Mouse (Mus musculus) hindbrain, embryonic 11.5 days (tissue): ENCODE results near the gene Prdm10. TPM values are rescaled to one million over a fixed set of nuclear protein-coding genes. Genes with fewer than 3 reads are reported as not detected.

Experiments
- ATAC-seq: fragments of 200-750 bp; cut with Nextera tagmentation; 2 replicates; pipeline ENCODE4 v1.8.0; 2017; ENCODE audit warnings: mild to moderate bottlenecking, moderate TSS enrichment, moderate library complexity; ENCODE audit not compliant: low FRiP score
- DNase-seq: peaks from one replicate; pipeline ENCODE4 v3.0.0-alpha.2; 2015; ENCODE audit warnings: low spot score
- H3K27ac ChIP-seq: fragments of 300-500 bp; sonication (generic); 2 replicates; pipeline ENCODE4 v1.5.1; 2014; ENCODE audit warnings: mild to moderate bottlenecking, low read depth, low read length
- H3K27me3 ChIP-seq: fragments of 300-500 bp; sonication (generic); 2 replicates; pipeline ENCODE4 v1.6.1; 2014; ENCODE audit warnings: mild to moderate bottlenecking, low read length, moderate library complexity, mixed read lengths; ENCODE audit not compliant: control insufficient read depth, insufficient read depth
- H3K36me3 ChIP-seq: fragments of 300-500 bp; sonication (generic); 2 replicates; pipeline ENCODE4 v1.6.1; 2014; ENCODE audit warnings: mild to moderate bottlenecking, low read length, moderate library complexity, mixed read lengths; ENCODE audit not compliant: control insufficient read depth, insufficient read depth
- H3K4me1 ChIP-seq: fragments of 300-500 bp; sonication (generic); replicated peaks from 2 replicates; pipeline ENCODE4 v1.6.1; 2014; ENCODE audit warnings: low read length, mixed read lengths; ENCODE audit not compliant: control insufficient read depth, insufficient read depth
- H3K4me2 ChIP-seq: fragments of 300-500 bp; sonication (generic); replicated peaks from 2 replicates; pipeline ENCODE4 v1.6.1; 2014; ENCODE audit warnings: mild to moderate bottlenecking, low read depth, low read length
- H3K4me3 ChIP-seq: fragments of 300-500 bp; sonication (generic); 2 replicates; pipeline ENCODE4 v1.5.1; 2014; ENCODE audit warnings: low read depth, low read length
- H3K9ac ChIP-seq: fragments of 300-500 bp; sonication (generic); 2 replicates; pipeline ENCODE4 v1.6.1; 2014; ENCODE audit warnings: low read depth, low read length
- H3K9me3 ChIP-seq: fragments of 300-500 bp; sonication (generic); 2 replicates; pipeline ENCODE4 v1.6.1; 2016; ENCODE audit warnings: low read length; ENCODE audit not compliant: control insufficient read depth
- WGBS: fragments of 180-500 bp; shearing (Covaris S2); extraction: QIAGEN DNeasy Blood & Tissue Kit; methylation state at CpG from one replicate; pipeline ENCODE4 v1.1.7; 2014; 5-methylcytosine and 5-hydroxymethylcytosine counted together
- polyA plus RNA-seq: library from polyadenylated mRNA; unstranded; fragments of >200 nt; fragmentation: Nextera tagmentation; extraction: Ambion mirVana; gene quantifications from 2 replicates; pipeline ENCODE4 v1.2.1, GENCODE M21; 2014

The Prdm10 gene
- polyA plus RNA-seq, 1 experiment from 2014 or later, result 7.5 TPM

DNA sequence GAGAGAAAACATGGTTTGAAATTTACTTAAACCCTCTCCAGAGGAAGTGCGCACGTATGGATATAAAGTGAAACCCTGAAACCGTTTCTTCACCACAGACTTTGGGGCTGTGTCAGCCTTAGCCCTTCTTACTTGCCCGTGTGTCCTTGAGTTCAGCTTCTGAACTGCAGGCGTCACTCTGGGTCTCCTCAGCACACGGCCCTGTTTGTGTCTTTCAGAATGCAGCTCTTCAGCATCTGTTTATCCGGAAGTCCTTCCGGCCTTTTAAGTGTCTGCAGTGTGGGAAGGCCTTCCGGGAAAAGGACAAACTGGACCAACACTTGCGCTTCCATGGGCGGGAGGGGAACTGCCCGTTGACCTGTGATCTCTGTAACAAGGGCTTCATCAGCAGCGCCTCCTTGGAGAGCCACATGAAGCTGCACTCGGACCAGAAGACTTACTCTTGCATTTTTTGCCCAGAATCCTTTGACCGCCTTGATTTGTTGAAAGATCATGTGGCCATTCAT is 66.3 kb downstream of the Prdm10 start:
- Histone ChIP-seq H3K4me3 (no peak overlapping the region), H3K9ac (no peak overlapping the region), H3K27me3 (no peaks in the 10 kb centered on the region), H3K27ac (no peak overlapping the region), H3K4me2 (no peak overlapping the region), H3K9me3 (no peaks in the 10 kb centered on the region), H3K4me1 (peaks cover 3% of the 10 kb centered on the region), H3K36me3 (no peaks in the 10 kb centered on the region)
- ATAC-seq, result no peak
- DNase-seq, result no peak
- 81% methylated on average over 15 of the region's 15 CpGs for WGBS

DNA sequence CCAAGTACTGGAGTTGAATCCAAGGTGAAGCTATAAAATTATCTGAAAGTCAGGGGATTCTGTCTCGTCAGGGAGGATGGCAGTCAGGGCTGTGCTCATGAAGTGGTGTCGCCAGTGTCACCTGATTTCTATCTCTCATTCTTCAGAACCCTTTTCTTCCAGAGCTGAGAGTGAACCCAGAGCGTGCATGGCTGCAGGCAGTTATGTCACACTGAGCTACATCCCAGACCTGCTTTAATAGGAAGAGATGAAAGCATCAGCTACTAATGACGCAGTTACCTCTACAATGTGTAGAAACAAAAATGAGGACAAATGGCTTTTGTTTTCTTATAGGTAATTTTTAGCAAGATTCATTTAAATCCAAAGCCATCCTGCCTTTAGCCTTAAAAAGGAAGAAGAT is 68.1 kb downstream of the Prdm10 start:
- H3K36me3 ChIP-seq, result no peaks in the 10 kb centered on the region
- H3K27me3 ChIP-seq, result no peaks in the 10 kb centered on the region
- 79% methylated on average over 4 of the region's 4 CpGs for WGBS
- no peak overlapping the region for H3K9ac ChIP-seq
- no peak overlapping the region for H3K4me3 ChIP-seq
- no peak overlapping the region for H3K27ac ChIP-seq
- H3K4me1 ChIP-seq, result peaks cover 3% of the 10 kb centered on the region
- no peak overlapping the region for H3K4me2 ChIP-seq
- H3K9me3 ChIP-seq, result no peaks in the 10 kb centered on the region
- ATAC-seq (no peak), DNase-seq (no peak)

DNA sequence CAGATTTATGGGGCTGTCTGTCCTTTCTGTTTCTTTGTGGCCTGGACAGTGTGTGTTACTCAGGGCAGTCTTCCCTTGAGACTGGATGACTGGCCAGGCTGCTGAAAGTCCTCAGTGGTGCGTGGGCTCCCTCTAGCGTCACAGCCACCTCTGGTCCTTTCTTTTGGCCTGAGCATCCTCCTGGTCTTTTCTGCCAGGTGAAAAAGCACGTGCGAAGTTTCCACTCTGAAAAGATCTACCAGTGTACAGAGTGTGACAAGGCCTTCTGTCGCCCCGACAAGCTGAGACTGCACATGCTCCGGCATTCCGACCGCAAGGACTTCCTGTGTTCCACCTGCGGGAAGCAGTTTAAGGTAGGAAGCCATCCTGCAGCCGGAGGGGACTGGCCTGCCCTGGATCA is 68.6 kb downstream of the Prdm10 start:
- Histone ChIP-seq H3K4me1 (peaks cover 3% of the 10 kb centered on the region), H3K9ac (no peak overlapping the region), H3K36me3 (no peaks in the 10 kb centered on the region), H3K4me3 (no peak overlapping the region), H3K9me3 (no peaks in the 10 kb centered on the region), H3K27ac (no peak overlapping the region), H3K4me2 (no peak overlapping the region), H3K27me3 (no peaks in the 10 kb centered on the region)
- peak; percentile 81 for DNase-seq
- ATAC-seq, result peak; percentile 76
- 69% methylated on average over 11 of the region's 11 CpGs for WGBS

DNA sequence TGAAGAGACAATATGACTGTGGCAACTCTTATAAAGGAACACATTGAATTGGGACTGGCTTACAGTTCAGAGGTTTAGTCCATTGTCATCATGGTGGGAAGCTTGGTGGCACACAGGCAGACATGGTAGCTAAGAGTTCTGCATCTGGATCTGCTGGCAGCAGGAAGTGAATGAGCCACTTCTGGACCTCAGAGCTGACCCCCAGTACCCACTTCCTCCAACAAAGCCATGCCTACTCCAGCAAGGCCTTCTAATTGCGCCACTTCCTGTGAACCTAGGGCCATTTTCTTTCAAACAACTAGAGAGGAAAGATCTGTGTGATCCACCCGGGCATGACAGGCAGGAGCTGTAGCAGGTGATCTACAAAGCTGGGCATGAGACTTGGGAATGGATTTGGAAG is 72.4 kb downstream of the Prdm10 start:
- ATAC-seq (no peak), DNase-seq (no peak)
- Histone ChIP-seq H3K9ac (no peak overlapping the region), H3K4me3 (no peak overlapping the region), H3K36me3 (0 out of 2 replicates have a peak, but pooled peaks cover 3% of the 10 kb centered on the region), H3K27ac (no peak overlapping the region), H3K4me1 (no peaks in the 10 kb centered on the region), H3K9me3 (no peaks in the 10 kb centered on the region), H3K27me3 (no peaks in the 10 kb centered on the region), H3K4me2 (no peak overlapping the region)
- WGBS, result 81% methylated on average over 2 of the region's 2 CpGs

DNA sequence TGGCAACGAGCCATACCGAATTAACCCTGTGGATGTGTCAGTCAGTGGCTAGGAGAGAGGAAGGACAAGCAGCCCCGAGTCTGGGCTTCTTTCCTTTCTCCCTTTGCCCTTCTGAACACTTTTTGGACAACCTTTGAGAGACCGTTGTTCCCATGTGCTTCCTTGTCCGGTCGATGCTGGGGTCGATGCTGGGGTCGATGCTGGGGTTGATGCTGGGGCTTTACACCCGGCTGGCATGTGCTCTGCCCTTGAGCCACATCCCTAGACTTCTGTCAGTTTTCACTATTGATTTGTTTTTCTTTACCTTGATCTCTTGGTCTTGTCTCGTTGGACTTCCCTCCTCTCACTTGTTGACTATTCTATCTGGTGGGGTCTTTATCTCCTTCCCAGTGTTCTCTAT is 73.2 kb downstream of the Prdm10 start:
- H3K9ac ChIP-seq, result no peak overlapping the region
- no peaks in the 10 kb centered on the region for H3K27me3 ChIP-seq
- no peak overlapping the region for H3K4me2 ChIP-seq
- H3K27ac ChIP-seq, result no peak overlapping the region
- no peak overlapping the region for H3K4me3 ChIP-seq
- no peaks in the 10 kb centered on the region for H3K9me3 ChIP-seq
- H3K36me3 ChIP-seq, result 0 out of 2 replicates have a peak, but pooled peaks cover 3% of the 10 kb centered on the region
- WGBS, result 86% methylated on average over 10 of the region's 10 CpGs
- ATAC-seq (no peak), DNase-seq (no peak)
- H3K4me1 ChIP-seq, result no peaks in the 10 kb centered on the region

DNA sequence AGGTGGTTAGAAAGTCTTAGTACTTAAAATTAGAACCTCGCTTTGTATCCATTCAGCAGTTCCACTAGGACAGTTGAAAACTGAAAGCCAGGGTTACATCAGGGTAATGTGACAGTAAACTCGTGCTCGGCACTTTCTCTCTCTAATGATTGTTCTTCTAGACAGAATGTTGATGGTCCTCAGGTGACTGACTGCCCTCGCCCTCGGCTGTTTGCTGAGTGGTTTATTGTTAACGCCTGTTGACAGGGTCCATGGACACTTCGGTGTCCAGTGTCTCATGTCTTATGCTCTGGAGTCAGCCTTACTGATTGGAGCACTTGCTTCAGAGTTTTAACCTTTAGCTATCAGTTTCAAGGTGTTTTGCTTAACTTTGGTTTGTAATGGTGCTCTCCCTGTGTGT is 73.7 kb downstream of the Prdm10 start:
- H3K4me3 ChIP-seq, result no peak overlapping the region
- no peak for DNase-seq
- ATAC-seq, result no peak
- H3K9me3 ChIP-seq, result no peaks in the 10 kb centered on the region
- no peak overlapping the region for H3K9ac ChIP-seq
- H3K4me1 ChIP-seq, result no peaks in the 10 kb centered on the region
- no peaks in the 10 kb centered on the region for H3K27me3 ChIP-seq
- H3K27ac ChIP-seq, result no peak overlapping the region
- no peak overlapping the region for H3K4me2 ChIP-seq
- WGBS, result 90% methylated on average over 7 of the region's 7 CpGs
- 0 out of 2 replicates have a peak, but pooled peaks cover 3% of the 10 kb centered on the region for H3K36me3 ChIP-seq

DNA sequence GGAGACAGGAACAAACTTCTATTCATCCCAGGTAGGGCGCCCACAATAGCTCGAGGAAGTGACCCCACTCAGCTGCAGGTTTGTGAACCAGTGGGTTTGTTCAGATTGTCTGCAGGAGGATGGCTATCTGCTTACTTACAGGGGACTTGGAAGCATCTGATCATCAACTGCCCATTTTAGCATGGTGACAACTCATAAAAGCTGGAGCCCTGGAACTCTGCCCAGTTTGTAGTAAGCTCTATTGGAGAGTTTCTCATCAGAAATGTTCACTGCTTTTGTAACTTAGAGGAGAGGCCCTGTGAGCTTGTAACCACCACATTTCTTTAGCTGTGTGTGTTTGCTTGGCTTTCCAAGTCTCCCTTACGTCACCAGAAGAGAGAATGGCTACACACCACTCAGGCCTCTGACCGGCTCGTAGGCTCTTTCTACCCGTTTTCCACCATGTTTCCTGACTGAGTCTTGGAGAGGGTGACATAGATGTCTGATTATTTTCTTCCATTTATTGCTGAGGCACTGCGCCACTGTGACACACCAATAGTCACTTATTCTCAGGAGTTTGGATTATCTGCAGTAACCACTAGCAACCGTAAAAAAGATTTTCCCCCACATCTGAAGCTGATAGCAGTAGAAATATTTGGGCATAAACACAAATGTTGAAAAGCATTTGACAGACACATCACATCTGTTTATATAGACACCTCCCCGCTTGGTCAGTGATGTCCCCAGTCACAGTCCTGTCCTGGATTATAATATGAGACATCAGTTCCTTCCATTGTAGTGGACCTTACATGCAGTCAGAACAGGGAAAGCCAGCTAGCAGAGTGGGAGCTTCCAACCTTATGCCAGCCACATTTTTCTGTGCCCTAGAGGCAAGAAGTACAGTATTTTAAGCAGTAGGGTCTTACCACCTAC is 83.6 kb downstream of the Prdm10 start:
- 93% methylated on average over 9 of the region's 9 CpGs for WGBS

DNA sequence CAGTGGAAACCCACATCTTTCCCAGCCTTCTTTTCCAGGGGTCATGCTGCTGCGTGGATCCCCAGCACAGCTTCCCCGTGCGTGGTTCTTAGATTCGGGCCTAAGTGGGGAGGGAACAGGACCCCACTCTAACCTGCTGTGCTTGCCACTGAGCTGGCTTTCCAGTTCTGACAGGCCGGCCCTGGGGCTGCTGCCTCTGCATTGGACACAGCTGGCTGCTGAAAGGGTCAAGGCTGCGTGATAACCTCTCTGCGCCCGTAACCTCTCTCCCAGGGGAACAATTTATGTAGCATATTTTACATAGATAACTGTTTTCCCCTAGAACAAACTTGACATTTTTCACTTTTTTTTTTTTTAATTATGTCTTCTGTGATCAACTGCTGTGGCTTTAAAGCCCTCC is 84.7 kb downstream of the Prdm10 start:
- H3K27me3 ChIP-seq, result no peaks in the 10 kb centered on the region
- H3K4me2 ChIP-seq, result no peak overlapping the region
- no peak for ATAC-seq
- no peak overlapping the region for H3K4me3 ChIP-seq
- H3K9me3 ChIP-seq, result no peaks in the 10 kb centered on the region
- no peaks in the 10 kb centered on the region for H3K4me1 ChIP-seq
- 81% methylated on average over 8 of the region's 8 CpGs for WGBS
- H3K9ac ChIP-seq, result no peak overlapping the region
- DNase-seq, result no peak
- no peaks in the 10 kb centered on the region for H3K36me3 ChIP-seq
- H3K27ac ChIP-seq, result no peak overlapping the region

More for the DNA sequence above, 83.6 kb downstream of the Prdm10 start:
- Histone ChIP-seq H3K27ac (no peak overlapping the region), H3K9me3 (no peaks in the 10 kb centered on the region), H3K4me3 (no peak overlapping the region), H3K4me2 (no peak overlapping the region), H3K9ac (no peak overlapping the region), H3K4me1 (no peaks in the 10 kb centered on the region), H3K27me3 (no peaks in the 10 kb centered on the region), H3K36me3 (no peaks in the 10 kb centered on the region)
- ATAC-seq (no peak), DNase-seq (no peak)

DNA sequence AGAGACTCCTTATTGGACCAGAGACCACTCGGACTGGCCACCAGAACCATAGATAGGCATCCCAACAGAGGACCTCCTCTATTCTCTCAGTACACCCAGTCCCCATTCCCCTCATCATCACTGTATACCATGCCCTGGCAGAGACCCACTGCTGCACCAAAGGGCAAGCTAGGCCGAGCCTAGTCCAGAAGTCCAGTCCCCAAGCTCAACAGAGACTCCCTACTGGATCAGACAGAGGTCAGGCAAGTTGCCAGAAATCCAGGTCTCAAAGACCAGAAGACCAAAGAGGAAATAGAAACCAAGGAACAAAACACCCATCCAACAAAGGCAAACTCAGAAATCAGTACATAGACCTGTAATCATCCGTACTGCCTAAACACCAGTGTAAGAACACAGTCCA is 91.4 kb downstream of the Prdm10 start:
- Histone ChIP-seq H3K9me3 (no peaks in the 10 kb centered on the region), H3K27me3 (no peaks in the 10 kb centered on the region), H3K9ac (no peak overlapping the region), H3K4me3 (no peak overlapping the region), H3K27ac (no peak overlapping the region), H3K4me1 (no peaks in the 10 kb centered on the region), H3K4me2 (no peak overlapping the region), H3K36me3 (0 out of 2 replicates have a peak, but pooled peaks cover 5% of the 10 kb centered on the region)
- WGBS, result 96% methylated on average over 3 of the region's 3 CpGs
- no peak for DNase-seq
- no peak for ATAC-seq
